Mouse (Mus musculus): ENCODE measurements around the gene Daam1.
A peak's percentile ranks its signal among the peaks of the same experiment; 100 is the strongest.

Gene Daam1

DNA sequence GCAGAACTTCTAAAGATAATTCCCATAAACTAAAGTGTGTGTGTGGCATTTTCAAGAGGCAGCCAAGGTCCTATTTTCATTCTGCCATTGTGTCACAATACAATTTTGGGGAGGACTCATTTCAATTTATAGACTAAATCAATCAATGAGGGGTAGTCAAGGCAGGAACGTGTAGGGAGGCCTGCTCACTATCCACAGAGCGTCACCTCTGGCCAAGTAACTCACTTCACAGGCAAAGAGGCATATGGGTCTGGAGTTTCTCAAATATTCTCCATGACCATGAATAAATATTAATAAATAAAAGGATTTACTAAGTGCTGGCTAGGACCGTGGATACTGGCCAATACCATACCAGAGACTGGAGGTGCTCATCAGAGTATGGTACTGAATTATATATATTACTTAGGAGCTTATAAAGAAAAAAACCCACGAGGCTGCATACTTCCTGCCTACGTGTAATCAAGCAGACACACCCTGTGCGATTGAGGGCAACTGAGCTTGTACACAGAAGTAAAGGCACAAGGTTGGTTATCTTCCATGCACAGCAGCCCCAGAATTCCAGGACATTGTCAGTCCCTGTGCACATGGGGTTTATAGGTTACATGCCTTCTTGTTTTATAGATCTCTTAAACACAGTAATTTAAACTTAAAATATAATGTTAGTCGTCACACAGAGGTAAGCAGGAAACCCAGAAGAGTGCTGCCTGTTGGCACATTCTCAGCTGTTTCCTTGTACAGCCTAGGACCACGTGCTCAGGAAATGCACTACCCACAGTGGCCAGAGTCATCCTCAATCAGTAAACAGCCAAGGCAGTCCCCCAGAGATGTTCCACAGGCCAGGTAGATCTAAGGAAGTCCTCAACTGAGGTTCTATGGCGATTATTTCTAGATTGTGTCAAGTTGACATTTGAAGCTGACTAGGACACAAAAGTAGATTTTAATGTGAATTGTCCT, 101.8 kb downstream of the Daam1 start:
- no peak for DNase-seq (ENCODE audit: low spot score in 2 of 2)

DNA sequence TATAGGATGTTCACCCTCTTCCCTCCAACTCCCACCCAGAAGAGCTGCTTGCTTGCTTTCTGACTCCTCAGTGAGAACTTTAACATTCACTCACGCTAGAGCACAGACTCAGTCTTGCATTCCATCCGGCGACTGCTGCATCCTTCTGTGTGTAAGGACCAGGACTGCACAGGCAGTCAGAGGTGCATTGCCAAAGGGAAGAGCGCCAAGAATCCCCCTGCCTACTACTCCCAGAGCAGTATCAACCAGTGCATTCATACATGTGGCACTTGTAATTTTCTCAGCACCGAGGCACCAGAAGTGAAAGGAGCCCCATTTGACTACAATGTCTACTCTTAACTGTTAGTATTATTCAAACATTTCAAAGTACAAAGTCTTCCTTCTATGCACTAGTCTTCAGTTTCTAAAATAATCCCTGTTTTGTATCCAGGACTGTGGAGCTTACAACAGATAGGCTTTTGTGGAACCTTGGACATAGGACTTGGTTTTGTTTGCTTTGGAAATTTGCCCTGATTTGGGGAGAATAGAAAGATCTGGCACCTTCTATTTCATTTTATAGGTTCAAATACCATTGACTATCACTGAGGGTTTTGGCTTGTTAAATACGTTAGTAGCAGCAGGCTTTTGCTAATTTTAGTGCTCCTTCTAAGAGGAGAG, 103.2 kb downstream of the Daam1 start:
- DNase-seq (ENCODE audit: low spot score in 2 of 2): no peak

DNA sequence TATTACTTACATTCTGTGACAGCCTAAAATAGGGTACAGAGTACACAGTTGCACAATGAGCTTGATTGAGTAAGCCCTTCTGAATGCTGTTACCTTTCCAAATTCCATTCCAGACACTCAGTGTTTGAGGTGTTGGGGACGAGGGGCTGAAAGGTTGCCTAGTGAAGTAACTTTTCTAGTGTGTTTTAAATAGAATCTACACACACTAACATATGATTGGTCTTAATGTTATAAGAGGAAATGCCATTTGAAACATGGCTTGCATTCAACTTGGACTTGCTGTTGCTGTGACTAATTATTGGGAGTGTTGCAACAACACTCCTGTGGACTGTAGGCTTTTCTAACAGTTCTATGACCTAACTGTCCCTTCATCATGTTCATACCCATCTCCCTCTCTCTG, 105.8 kb downstream of the Daam1 start:
- no peak for DNase-seq (ENCODE audit: low spot score in 2 of 2)

DNA sequence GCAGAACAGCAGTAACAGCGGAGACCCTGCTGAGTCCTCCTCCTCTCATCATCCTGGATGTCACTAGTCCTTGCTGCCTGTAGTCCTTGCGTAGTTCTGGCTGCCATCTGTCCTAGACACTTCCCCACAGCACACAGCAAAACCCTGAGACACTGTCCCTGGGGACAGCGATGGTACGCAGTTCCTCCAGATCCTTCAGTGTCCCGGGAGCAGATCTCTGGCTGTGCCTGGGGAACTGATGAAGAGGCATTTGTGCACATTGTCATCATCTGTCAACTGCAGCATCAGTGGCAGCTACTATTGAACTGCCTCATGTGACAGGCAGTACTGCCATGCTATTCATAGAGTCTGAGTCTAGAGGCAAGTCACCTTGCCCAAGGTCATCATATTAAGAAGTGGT, 107.6 kb downstream of the Daam1 start:
- no peak for DNase-seq (ENCODE audit: low spot score in 2 of 2)

DNA sequence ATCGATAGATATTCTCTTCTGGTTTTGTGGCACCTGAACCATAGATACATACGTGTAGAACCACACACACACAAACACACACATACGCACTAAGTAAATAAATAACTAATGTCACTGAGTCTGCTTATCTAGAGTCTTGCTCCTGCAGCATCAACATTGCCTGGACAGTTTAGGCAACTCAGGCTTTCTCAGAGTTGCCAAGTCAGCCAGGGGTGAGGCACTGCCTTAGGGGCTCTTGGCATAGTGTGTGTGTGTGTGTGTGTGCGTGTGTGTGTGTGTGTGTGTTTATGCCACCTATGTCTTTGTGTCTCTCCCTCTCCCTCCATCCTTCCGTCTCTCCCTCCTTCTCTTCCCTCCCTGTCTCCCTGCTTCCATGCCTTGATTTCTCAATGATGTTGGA, 110.4 kb downstream of the Daam1 start:
- DNase-seq (ENCODE audit: low spot score in 2 of 2): no peak

DNA sequence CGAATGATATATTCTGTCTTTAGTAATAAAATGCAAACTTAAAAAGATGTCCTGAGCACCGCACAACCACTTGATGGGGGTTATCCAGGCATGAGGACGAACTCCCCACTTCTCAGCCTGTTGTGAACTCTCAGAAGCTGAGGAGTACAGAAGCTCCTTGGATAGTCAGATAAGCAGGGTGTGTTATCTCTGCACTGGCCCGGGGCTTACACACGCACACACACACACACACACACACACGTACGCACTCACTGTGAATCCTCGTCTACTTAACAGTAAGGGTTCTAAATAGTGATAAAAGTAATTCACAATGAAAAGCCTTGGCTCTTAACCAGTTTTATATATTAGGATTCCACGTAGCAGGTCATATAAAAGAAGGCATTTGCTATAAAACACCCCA, 112.2 kb downstream of the Daam1 start:
- no peak for DNase-seq (ENCODE audit: low spot score in 2 of 2)

DNA sequence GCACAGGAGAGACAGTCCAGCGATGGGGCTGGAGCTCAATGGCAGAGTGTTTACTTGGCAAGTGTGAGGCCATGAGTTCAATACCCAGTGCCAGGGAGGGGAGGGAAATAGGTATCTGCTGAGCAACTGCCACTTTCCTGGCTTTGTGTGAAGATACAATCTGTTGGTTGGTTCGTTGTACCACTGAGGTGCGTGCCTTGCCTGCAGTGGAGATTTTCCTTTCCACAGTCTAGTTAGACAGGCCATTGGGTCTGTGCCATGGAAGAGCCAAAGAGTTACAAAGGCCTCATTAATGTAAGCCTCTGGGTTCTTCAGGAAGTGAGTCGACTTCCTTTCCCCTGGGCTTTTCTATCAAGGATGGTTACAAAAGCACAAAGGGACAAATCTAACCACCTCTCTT, 112.8 kb downstream of the Daam1 start:
- no peak for DNase-seq (ENCODE audit: low spot score in 2 of 2)

DNA sequence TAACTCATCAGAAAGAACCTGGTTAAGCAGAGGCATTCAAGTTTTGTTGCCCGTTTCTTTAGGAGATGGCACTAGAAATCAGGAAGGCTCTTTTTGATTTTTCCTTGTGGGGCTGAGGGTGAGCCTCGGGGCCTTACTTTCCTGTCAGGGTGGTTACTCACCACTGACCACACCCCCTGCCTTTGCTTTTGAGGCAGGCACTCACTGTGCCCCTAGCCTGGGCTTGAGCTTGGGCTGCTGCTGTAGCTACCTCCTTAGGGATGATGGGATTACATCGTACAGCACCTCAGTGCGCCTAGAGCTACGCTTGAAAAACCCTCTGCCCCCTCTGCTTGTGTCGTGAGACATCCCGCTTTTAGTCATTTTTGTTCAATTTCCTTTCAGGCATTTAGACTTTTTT, 115.0 kb downstream of the Daam1 start:
- no peak for DNase-seq (ENCODE audit: low spot score in 2 of 2)

DNA sequence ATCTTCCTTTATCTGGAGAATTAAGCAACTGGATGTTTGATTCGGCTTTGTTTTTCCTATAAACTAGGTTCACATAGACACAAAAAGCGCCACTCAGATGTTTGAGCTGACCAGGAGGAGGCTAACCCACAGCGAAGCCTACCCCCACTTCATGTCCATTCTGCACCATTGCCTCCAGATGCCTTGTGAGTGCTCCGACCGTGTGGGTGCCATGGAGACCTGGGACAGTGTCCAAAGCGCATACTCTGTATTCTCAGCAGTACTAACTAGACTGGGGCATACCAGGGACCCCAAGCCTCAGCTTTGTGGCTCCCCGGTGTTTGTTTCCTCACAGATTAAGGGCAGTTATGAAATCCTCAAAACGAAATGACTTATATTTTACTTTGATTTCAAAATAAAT, 115.6 kb downstream of the Daam1 start:
- no peak for DNase-seq (ENCODE audit: low spot score in 2 of 2)

DNA sequence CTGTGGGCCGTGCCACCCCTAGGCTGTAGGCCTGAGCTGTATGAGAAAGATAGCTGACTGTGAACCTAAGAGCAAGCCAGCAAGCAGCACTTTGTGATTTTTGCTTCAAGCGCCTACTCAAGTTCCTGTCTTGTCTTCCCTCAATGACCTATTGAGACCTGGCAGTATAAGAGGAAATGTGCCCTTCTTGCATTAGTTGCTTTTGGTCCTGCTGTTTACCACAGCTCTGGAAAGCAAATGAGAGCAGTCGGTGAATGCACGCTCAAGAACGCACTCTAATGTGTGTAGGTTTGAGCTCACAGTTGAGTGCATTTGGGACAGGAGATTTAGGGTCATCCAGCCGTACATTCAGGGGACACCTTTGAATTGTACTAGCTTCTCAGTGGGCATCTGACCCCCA, 118.1 kb downstream of the Daam1 start:
- no peak for DNase-seq (ENCODE audit: low spot score in 2 of 2)

DNA sequence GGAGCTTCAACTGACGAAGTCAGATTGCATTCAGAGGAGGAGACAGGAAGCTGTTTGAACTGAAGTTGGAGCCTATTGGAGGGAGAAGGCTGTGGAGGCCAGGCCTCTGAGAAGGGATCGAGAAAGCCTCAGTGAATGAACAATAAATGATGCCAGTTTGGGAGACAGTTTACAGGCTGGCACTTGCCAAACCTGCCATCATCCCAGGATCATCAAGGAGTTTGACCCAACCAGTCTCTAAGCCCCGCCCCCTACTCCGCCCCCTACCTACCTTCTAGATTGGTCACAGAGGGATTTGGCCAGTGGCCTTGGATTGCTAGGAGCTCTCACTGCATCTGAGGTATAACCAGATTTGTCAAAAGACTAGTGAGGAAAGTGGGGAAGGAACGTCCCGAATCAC, 118.7 kb downstream of the Daam1 start:
- DNase-seq (ENCODE audit: low spot score in 2 of 2): no peak

DNA sequence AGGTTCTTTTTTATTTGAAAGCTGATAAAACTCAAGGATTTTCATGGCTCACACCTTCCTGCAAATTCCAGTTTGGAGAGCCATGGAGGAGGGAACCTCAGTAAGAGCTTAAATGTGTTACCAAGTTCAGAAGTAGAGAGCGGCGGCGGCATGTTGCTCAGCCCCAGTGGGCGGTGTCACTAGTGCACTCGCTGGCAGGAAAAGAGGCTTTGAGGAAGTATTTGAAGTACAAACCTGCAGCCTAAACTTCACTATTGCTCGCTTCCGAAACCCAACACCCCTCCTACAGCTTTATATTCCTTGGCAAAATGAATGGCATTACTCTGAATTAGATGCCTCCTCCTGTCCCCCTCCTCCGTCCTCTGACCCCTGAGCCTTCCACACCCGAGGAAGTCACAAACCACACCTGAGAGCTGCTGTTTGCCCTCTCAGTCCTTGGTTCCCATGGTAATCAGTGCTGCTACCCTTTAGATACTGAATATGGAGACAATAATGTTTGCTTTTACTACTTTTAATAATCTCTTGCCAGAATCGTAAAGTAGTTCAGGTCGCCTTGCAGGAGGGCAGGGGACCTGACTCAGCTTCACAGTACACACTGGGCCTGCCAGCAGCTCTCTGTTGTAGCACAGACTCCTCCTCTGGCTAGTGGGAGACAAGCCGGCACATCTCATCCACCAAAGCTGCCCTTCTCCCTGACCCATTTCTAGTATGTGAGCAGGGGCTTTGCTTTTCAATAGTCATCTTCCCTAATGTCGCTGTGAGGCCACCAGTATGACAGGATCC, 119.4 kb downstream of the Daam1 start:
- no peak for DNase-seq (ENCODE audit: low spot score in 2 of 2)

DNA sequence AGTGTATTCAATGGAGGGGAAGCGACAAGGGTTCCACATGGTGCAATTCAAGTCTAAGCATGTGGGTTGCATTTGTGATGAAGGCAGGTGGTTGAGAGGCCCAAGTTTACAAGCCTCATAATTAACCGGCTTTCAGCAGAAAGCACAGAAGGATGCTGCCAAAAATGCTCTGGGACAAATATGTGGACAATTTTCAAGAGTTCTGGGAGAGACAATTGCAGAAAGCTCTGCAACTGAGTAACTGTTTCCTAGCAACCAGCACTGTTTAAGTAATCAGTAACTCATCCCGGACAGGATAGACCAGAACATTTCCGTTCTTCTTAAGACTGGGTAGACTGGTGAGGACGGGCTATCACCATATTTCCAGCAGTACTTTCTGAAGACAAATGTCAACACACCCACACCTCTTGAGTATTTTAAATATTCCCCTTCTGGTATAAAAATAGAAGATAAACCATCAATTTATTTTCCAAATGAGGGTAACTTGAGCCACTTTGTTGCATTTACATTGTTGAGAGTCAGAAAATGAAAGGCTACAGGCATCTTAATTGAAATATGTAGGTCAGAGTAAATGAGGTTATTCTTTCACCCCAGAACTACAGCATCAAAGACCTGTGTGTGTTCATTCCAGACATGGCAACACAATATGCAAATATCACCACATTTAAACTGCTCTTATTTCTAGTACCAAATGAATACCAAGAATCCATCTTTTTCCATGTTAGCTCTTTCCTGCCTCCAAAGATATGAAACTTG, 123.5 kb downstream of the Daam1 start:
- DNase-seq (ENCODE audit: low spot score in 2 of 2): peak; percentile 39 to 62

DNA sequence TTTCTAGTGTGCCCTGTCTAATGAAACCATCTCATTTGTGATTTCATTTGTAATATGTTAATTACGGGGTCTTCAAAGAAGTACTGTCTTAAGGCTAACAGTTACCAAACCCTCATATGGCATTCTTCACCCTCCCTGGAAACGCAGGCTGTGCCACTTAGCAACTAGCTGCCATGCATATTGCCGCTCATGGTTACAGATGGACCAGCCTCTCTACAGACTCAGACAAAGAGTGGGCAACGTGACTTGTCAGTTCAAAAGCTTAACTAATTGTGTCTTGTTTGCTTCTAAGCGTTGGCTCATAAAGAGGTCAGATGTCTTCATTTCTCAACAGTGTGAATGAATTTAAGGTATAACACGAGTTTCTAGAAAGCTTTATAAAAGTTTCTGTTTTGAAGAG, 126.1 kb downstream of the Daam1 start:
- DNase-seq (ENCODE audit: low spot score in 2 of 2): no peak

DNA sequence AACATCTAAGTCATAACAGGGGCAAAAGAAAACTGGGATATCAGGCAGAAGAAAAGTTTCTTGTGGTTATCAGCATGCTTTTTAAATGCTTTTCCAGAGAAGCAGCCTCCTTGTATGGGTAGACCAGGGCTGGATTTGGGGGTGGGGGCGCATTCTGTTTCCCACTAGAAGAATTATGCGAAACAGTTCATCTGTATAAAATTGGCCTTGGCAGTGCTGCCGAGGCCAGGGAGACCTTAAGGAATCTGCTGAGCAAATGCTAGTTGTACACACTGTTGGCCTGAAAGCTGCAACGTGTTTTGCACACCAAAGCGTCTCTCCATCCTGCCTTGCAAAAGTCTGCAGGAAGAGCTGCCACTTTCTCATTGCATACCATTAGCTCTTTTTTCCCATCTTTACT, 126.6 kb downstream of the Daam1 start:
- no peak for DNase-seq (ENCODE audit: low spot score in 2 of 2)

DNA sequence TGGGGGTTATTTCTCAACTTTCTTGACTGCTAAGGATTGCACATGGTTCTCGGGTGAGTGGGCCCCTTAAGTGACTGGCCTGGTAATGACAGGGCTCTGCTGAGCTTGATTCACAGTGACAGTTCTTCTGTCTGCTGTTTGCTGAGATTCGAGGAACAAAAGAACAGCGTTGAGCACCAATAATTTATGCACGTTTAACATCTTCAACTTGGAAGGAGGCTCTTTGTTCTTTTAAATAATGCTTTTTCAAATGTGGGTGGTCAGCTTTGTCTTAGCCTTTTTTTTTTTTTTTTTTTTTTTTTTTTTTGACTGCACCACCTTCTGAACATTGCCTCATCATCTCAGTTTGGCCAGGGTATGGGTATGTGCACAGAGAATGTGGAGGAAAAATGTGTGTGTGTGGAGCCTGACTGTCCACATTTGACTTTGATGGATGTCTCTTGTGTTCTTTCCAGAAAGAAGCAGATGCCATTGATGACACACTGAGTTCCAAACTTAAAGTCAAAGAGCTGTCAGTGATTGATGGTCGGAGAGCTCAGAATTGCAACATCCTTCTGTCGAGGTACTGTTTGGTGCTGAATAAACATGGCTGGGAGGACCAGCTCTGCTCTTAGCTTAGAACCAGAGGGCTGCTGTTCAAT, 128.6 kb downstream of the Daam1 start:
- DNase-seq (ENCODE audit: low spot score in 2 of 2): no peak

DNA sequence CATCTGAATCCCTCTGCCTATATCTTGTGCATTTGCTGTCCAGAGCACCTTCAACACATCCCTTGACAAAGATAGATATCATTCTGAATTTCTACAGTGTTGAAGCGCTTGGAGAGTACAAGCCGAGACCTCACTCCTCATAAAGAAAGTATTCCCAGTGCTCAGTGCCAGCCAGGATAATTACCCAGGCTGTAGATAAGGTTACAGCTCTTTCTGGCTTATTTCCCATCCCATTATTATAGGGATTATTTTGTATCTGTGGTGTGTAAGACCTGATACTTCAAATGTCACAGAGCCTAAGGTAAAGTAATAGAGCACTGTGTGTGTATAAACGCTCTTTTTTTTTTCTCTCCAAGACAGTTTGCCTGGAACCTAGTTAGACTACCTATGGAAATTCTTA, 130.8 kb downstream of the Daam1 start:
- no peak for DNase-seq (ENCODE audit: low spot score in 2 of 2)

DNA sequence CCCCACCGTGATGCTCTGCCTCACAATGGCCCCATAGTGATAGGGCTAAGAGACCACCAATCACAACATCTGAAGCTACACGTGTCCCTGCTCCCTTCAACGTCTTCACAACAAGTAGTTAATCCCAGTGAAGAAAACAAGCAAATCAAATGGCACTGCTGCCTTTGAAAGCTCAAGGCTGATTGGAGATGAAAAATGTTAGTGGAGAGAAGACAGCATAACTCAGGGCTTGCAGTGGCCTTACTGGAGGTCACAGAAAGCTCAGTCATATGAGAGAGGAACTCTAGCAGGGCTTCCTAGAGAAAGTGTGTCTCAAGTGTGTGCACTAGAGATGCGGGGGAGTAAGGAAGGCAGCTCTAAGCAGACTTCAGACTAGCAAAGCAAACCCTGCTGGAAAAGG, 131.7 kb downstream of the Daam1 start:
- DNase-seq (ENCODE audit: low spot score in 2 of 2): no peak

DNA sequence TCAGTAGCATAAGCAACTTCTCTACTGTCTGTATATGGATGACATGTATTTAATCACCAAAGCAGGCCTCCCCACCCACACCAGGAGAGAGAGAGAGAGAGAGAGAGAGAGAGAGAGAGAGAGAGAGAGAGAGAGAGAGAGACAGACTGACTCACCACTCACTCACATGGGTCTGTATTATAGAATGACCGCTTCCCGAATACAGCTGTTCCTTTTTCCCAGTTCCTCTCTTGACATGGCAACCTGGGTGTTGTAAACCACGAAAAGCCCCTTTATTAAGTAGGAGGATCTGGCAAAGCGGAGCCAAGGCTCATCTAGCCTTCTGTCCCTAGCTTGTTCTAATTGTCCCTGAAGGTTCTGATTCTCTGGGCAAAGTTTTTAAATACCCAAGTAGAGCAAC, 137.7 kb downstream of the Daam1 start:
- no peak for DNase-seq (ENCODE audit: low spot score in 2 of 2)

DNA sequence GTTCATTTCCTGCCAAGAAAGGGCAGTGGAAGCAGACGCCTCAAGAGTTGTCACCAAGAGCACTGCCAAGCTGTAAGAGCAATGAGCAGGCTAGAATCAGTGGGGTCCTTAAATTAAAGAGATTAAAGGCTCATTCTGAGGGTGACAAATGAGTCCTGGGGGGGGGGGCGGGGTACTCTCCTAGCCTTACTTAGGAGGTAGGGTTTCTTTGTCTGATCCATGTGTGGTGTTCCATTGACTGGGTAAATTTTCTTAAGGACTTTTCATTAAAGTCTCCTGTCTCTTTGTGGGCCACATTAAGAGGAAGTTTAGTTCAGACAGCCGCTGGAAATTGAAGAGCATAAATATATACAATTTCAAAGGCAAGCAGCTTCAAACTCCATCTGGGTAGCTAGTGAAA, 138.1 kb downstream of the Daam1 start:
- DNase-seq (ENCODE audit: low spot score in 2 of 2): no peak

DNA sequence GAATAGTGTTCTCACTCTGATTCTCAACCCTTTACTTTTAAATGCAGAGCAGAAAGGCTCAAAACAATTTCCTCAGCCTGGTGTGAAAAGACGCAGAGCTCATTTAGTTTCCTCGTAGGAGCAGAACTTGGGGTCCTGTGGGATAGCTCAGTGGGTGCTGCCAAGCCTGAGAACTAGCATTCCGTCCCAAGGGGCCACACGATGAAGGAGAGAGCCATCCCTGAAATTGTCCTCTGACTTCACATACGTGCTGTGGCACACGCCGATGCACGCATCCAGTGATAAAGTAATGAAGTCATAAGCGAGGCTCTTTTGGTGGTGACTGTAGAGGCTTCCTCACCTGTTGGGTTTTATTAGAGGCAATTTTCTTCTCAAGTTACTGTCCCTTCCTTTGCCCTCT, 138.6 kb downstream of the Daam1 start:
- DNase-seq (ENCODE audit: low spot score in 2 of 2): no peak
